Mouse (Mus musculus): ENCODE results near the gene Plcl2. TPM values are rescaled to one million over a fixed set of nuclear protein-coding genes. Genes with fewer than 3 reads are reported as not detected.
"Not testable (repeated sequence)": the region's sequence is repeated elsewhere in the genome, so short reads cannot be mapped to it uniquely, and the experiment has no call there.

Gene Plcl2
- polyA plus RNA-seq, 1 experiment from 2014 or later, result 6.0 TPM

GRCm38 (mm10) chr17:50675231-50675630 lies 166.0 kb downstream of the Plcl2 start:
- H3K27me3 ChIP-seq (replicated peaks; ENCODE audit: low read depth, poor library complexity, severe bottlenecking), result no peaks in the 10 kb centered on the region
- H3K27ac ChIP-seq (replicated peaks), result no peak overlapping the region
- peaks cover 16% of the 10 kb centered on the region for H3K4me1 ChIP-seq
- no peak for DNase-seq (ENCODE audit: low spot score)
- H3K9me3 ChIP-seq, result no peaks in the 10 kb centered on the region
- H3K36me3 ChIP-seq (replicated peaks), result 0 out of 2 replicates have a peak, but pooled peaks cover 3% of the 10 kb centered on the region
- no peak overlapping the region for H3K4me3 ChIP-seq
- 89% methylated on average over 11 of the region's 11 CpGs for WGBS

- Histone ChIP-seq H3K27me3 (replicated peaks; ENCODE audit: low read depth, poor library complexity, severe bottlenecking) (no peaks in the 10 kb centered on the region), H3K27ac (replicated peaks) (no peak overlapping the region), H3K4me1 (peaks cover 16% of the 10 kb centered on the region), H3K4me3 (no peak overlapping the region), H3K36me3 (replicated peaks) (0 out of 2 replicates have a peak, but pooled peaks cover 3% of the 10 kb centered on the region), H3K9me3 (no peaks in the 10 kb centered on the region)
- DNase-seq (ENCODE audit: low spot score), result no peak
- 94% methylated on average over 14 of the region's 14 CpGs for WGBS
These were observed 168.1 kb downstream of the Plcl2 start for GRCm38 (mm10) chr17:50677334-50677733.

GRCm38 (mm10) chr17:50677978-50678712 lies 168.9 kb downstream of the Plcl2 start:
- peak; percentile 27 for DNase-seq (ENCODE audit: low spot score)
- H3K4me3 ChIP-seq, result no peak overlapping the region
- H3K27ac ChIP-seq (replicated peaks), result 0 out of 2 replicates have a peak overlapping the region, but pooled peaks have one; percentile 20
- H3K27me3 ChIP-seq (replicated peaks; ENCODE audit: low read depth, poor library complexity, severe bottlenecking), result no peaks in the 10 kb centered on the region
- H3K36me3 ChIP-seq (replicated peaks), result 0 out of 2 replicates have a peak, but pooled peaks cover 1% of the 10 kb centered on the region
- WGBS, result 72% methylated on average over 10 of the region's 10 CpGs
- peaks cover 16% of the 10 kb centered on the region for H3K4me1 ChIP-seq
- H3K9me3 ChIP-seq, result no peaks in the 10 kb centered on the region

- Histone ChIP-seq H3K9me3 (no peaks in the 10 kb centered on the region), H3K4me1 (peaks cover 16% of the 10 kb centered on the region), H3K27me3 (replicated peaks; ENCODE audit: low read depth, poor library complexity, severe bottlenecking) (no peaks in the 10 kb centered on the region), H3K4me3 (no peak overlapping the region), H3K27ac (replicated peaks) (no peak overlapping the region), H3K36me3 (replicated peaks) (no peaks in the 10 kb centered on the region)
- DNase-seq (ENCODE audit: low spot score), result no peak
- WGBS, result 71% methylated on average over 2 of the region's 2 CpGs
These were observed 169.5 kb downstream of the Plcl2 start for GRCm38 (mm10) chr17:50678748-50679147.

- no peak for DNase-seq (ENCODE audit: low spot score)
- H3K27me3 ChIP-seq (replicated peaks; ENCODE audit: low read depth, poor library complexity, severe bottlenecking), result no peaks in the 10 kb centered on the region
- no peaks in the 10 kb centered on the region for H3K36me3 ChIP-seq (replicated peaks)
- WGBS, result 88% methylated on average over 12 of the region's 12 CpGs
- H3K27ac ChIP-seq (replicated peaks), result no peak overlapping the region
- no peak overlapping the region for H3K4me3 ChIP-seq
- peaks cover 17% of the 10 kb centered on the region for H3K4me1 ChIP-seq
- no peaks in the 10 kb centered on the region for H3K9me3 ChIP-seq
These were observed 170.7 kb downstream of the Plcl2 start for GRCm38 (mm10) chr17:50679613-50680534.

GRCm38 (mm10) chr17:50682696-50683095 lies 173.5 kb downstream of the Plcl2 start:
- WGBS, result 63% methylated on average over 3 of the region's 3 CpGs
- no peak overlapping the region for H3K27ac ChIP-seq (replicated peaks)
- DNase-seq (ENCODE audit: low spot score), result no peak
- H3K36me3 ChIP-seq (replicated peaks), result no peaks in the 10 kb centered on the region
- H3K4me3 ChIP-seq, result no peak overlapping the region
- H3K27me3 ChIP-seq (replicated peaks; ENCODE audit: low read depth, poor library complexity, severe bottlenecking), result no peaks in the 10 kb centered on the region
- H3K9me3 ChIP-seq, result no peaks in the 10 kb centered on the region
- H3K4me1 ChIP-seq, result peaks cover 18% of the 10 kb centered on the region

GRCm38 (mm10) chr17:50684960-50685645 lies 175.9 kb downstream of the Plcl2 start:
- Histone ChIP-seq H3K4me3 (no peak overlapping the region), H3K27me3 (replicated peaks; ENCODE audit: low read depth, poor library complexity, severe bottlenecking) (no peaks in the 10 kb centered on the region), H3K9me3 (no peaks in the 10 kb centered on the region), H3K27ac (replicated peaks) (no peak overlapping the region), H3K4me1 (peaks cover 6% of the 10 kb centered on the region), H3K36me3 (replicated peaks) (0 out of 2 replicates have a peak, but pooled peaks cover 18% of the 10 kb centered on the region)
- 70% methylated on average over 7 of the region's 7 CpGs for whole genome bisulfite sequencing
- DNase-seq (ENCODE audit: low spot score), result no peak

GRCm38 (mm10) chr17:50687670-50688069 lies 178.5 kb downstream of the Plcl2 start:
- Histone ChIP-seq H3K4me1 (peaks cover 6% of the 10 kb centered on the region), H3K4me3 (no peak overlapping the region), H3K36me3 (replicated peaks) (0 out of 2 replicates have a peak, but pooled peaks cover 18% of the 10 kb centered on the region), H3K9me3 (no peaks in the 10 kb centered on the region), H3K27ac (replicated peaks) (no peak overlapping the region), H3K27me3 (replicated peaks; ENCODE audit: low read depth, poor library complexity, severe bottlenecking) (no peaks in the 10 kb centered on the region)
- 81% methylated on average over 10 of the region's 10 CpGs for WGBS
- no peak for DNase-seq (ENCODE audit: low spot score)

GRCm38 (mm10) chr17:50688135-50688534 lies 178.9 kb downstream of the Plcl2 start:
- Histone ChIP-seq H3K4me1 (peaks cover 6% of the 10 kb centered on the region), H3K36me3 (replicated peaks) (0 out of 2 replicates have a peak, but pooled peaks cover 18% of the 10 kb centered on the region), H3K27me3 (replicated peaks; ENCODE audit: low read depth, poor library complexity, severe bottlenecking) (no peaks in the 10 kb centered on the region), H3K27ac (replicated peaks) (no peak overlapping the region), H3K4me3 (no peak overlapping the region), H3K9me3 (no peaks in the 10 kb centered on the region)
- DNase-seq (ENCODE audit: low spot score), result no peak
- whole genome bisulfite sequencing, result 91% methylated on average over 6 of the region's 6 CpGs

- peak overlapping the region; percentile 39 for H3K4me3 ChIP-seq
- not testable (repeated sequence) for DNase-seq (ENCODE audit: low spot score); H3K36me3 ChIP-seq (replicated peaks); H3K27ac ChIP-seq (replicated peaks); H3K9me3 ChIP-seq; H3K4me1 ChIP-seq
- 5% methylated on average over 39 of the region's 39 CpGs for WGBS
- H3K27me3 ChIP-seq (replicated peaks; ENCODE audit: low read depth, poor library complexity, severe bottlenecking), result peaks cover 17% of the 10 kb centered on the region
These were observed 189.2 kb downstream of the Plcl2 start for GRCm38 (mm10) chr17:50698410-50698809.

GRCm38 (mm10) chr17:50710497-50711222 lies 201.5 kb downstream of the Plcl2 start:
- Histone ChIP-seq H3K36me3 (replicated peaks) (no peaks in the 10 kb centered on the region), H3K27me3 (replicated peaks; ENCODE audit: low read depth, poor library complexity, severe bottlenecking) (no peaks in the 10 kb centered on the region), H3K4me3 (no peak overlapping the region), H3K4me1 (no peaks in the 10 kb centered on the region), H3K9me3 (peaks cover 12% of the 10 kb centered on the region; the same call in 1 of the 2 replicates), H3K27ac (replicated peaks) (no peak overlapping the region)
- DNase-seq (ENCODE audit: low spot score), result no peak
- whole genome bisulfite sequencing, result 80% methylated on average over 7 of the region's 7 CpGs

Measured in embryonic facial prominence, embryonic 10.5 days (tissue).